Comparison of ENCODE assay signal across 7 mouse cellular contexts in the genomic region with DNA sequence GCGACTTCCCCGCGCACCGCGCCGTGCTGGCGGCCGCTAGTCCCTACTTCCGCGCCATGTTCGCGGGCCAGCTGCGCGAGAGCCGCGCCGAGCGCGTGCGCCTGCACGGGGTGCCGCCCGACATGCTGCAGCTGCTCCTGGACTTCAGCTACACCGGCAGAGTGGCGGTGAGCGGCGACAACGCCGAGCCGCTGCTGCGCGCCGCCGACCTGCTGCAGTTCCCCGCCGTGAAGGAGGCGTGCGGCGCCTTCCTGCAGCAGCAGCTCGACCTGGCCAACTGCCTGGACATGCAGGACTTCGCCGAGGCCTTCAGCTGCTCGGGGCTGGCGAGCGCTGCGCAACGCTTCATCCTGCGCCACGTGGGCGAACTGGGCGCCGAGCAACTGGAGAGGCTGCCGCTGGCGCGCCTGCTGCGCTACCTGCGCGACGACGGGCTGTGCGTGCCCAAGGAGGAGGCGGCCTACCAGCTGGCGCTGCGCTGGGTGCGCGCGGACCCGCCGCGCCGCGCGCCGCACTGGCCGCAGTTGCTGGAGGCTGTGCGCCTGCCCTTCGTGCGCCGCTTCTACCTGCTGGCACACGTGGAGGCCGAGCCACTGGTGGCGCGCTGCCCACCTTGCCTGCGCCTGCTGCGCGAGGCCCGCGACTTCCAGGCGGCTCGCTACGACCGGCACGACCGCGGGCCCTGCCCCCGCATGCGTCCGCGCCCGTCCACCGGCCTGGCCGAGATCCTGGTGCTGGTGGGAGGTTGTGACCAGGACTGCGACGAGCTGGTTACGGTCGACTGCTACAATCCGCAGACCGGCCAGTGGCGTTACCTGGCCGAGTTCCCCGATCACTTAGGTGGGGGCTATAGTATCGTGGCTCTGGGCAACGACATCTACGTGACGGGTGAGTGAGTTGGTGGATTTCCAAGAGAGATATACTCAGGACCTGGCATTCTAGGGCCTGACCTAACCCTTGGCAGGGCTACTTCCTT. TPM values are rescaled to one million over a fixed set of nuclear protein-coding genes. Genes with fewer than 3 reads are reported as not detected.
DNase-seq lines count a peak whose midpoint lies in the region; ATAC-seq lines count a peak whose summit lies in the region.

No protein-coding gene starts in this region.

- peak; percentile 34; the same call in 1 of the 2 replicates for ATAC-seq in cerebellum, adult (ENCODE audit: insufficient number of reproducible peaks, low FRiP score, low TSS enrichment)
- peak; percentile 83 for ATAC-seq in forebrain, embryonic 16.5 days
- ATAC-seq in hindbrain, embryonic 14.5 days (ENCODE audit: low FRiP score) = peak; percentile 77
- ATAC-seq in megakaryocyte progenitor cell, adult 5-6 weeks (replicated peaks; ENCODE audit: poor library complexity) = peak; percentile 9; the same call in 1 of the 2 replicates

- DNase-seq in NIH3T3 (ENCODE audit: low read depth) = peak; percentile 69
- peak; percentile 46 for DNase-seq in hindbrain, embryonic 14.5 days (ENCODE audit: low spot score)
- DNase-seq in left cerebral cortex, postnatal 36 days (ENCODE audit: low spot score in 2 of 2) = peak; percentile 88 to 90
- peak; percentile 38 for DNase-seq in spleen, adult 12 weeks (ENCODE audit: low spot score)

- no peaks in the 10 kb centered on the region for H3K9me3 ChIP-seq in forebrain, embryonic 16.5 days (ENCODE audit: control insufficient read depth, low read length)
- H3K9me3 ChIP-seq in hindbrain, embryonic 14.5 days (ENCODE audit: control insufficient read depth, low read length) = no peaks in the 10 kb centered on the region

- under 1% methylated on average over 110 of the region's 115 CpGs for WGBS in forebrain, embryonic 16.5 days
- under 1% methylated on average over 113 of the region's 115 CpGs for WGBS in hindbrain, embryonic 14.5 days

- H3K27me3 ChIP-seq in forebrain, embryonic 16.5 days (replicated peaks; ENCODE audit: control insufficient read depth, insufficient read depth, low read length) = peaks cover 23% of the 10 kb centered on the region
- peaks cover 37% of the 10 kb centered on the region for H3K27me3 ChIP-seq in hindbrain, embryonic 14.5 days (ENCODE audit: control insufficient read depth, insufficient read depth, low read length)

- H3K4me1 ChIP-seq in forebrain, embryonic 16.5 days (replicated peaks; ENCODE audit: control insufficient read depth, insufficient read depth, low read length) = peaks cover 26% of the 10 kb centered on the region
- peaks cover 29% of the 10 kb centered on the region for H3K4me1 ChIP-seq in hindbrain, embryonic 14.5 days (replicated peaks; ENCODE audit: control insufficient read depth, insufficient read depth, low read length)

- H3K27ac ChIP-seq in forebrain, embryonic 16.5 days (ENCODE audit: low read length) = peak overlapping the region; percentile 68
- H3K27ac ChIP-seq in hindbrain, embryonic 14.5 days = peak overlapping the region; percentile 77

- peak overlapping the region; percentile 90 for H3K4me2 ChIP-seq in forebrain, embryonic 16.5 days (ENCODE audit: low read length)
- H3K4me2 ChIP-seq in hindbrain, embryonic 14.5 days (replicated peaks) = peak overlapping the region; percentile 100

- H3K9ac ChIP-seq in forebrain, embryonic 16.5 days (replicated peaks; ENCODE audit: low read depth, low read length) = peak overlapping the region; percentile 56
- peak overlapping the region; percentile 67 for H3K9ac ChIP-seq in hindbrain, embryonic 14.5 days

- intact Hi-C loops in left cerebral cortex, postnatal 36 days (cut with DNase I) = loop anchor here (2.0 kb wide), 1 partner anchor 77 kb away; no protein-coding TSS in a partner anchor

- no peaks in the 10 kb centered on the region for H3K36me3 ChIP-seq in forebrain, embryonic 16.5 days (ENCODE audit: control insufficient read depth, insufficient read depth)
- H3K36me3 ChIP-seq in hindbrain, embryonic 14.5 days (replicated peaks; ENCODE audit: control insufficient read depth, insufficient read depth) = peaks cover 3% of the 10 kb centered on the region; the same call in 1 of the 2 replicates

- H3K4me3 ChIP-seq in forebrain, embryonic 16.5 days (replicated peaks; ENCODE audit: low read length) = peak overlapping the region; percentile 80
- peak overlapping the region; percentile 65 for H3K4me3 ChIP-seq in hindbrain, embryonic 14.5 days (replicated peaks; ENCODE audit: low read length)

RNA-seq across cellular contexts. Expression of a gene that starts 0.8 kb away (rescaled TPM):
- 2.9 and 3.6 TPM in 2 replicates for polyA plus RNA-seq in forebrain, embryonic 16.5 days (2015; fragmentation: Nextera tagmentation; extraction: Ambion mirVana)
- 2.5 and 3.2 TPM in 2 replicates for polyA plus RNA-seq in hindbrain, embryonic 14.5 days (2014; fragmentation: Nextera tagmentation; extraction: Ambion mirVana)
- total RNA-seq in left cerebral cortex, postnatal 36 days (2021) = 10 to 100 TPM; 14.4 to 18.0 TPM
- 3.4 and 3.6 TPM in 2 replicates for total RNA-seq in megakaryocyte progenitor cell, adult 5-6 weeks (2015)
- total RNA-seq in megakaryocyte progenitor cell, adult 5-6 weeks (2017) = 6.6 and 7.9 TPM in 2 replicates

RNA-seq across cellular contexts. Expression of a gene that starts 13.3 kb away (rescaled TPM):
- 20.5 and 21.8 TPM in 2 replicates for polyA plus RNA-seq in forebrain, embryonic 16.5 days (2015; fragmentation: Nextera tagmentation; extraction: Ambion mirVana)
- 20.6 and 26.4 TPM in 2 replicates for polyA plus RNA-seq in hindbrain, embryonic 14.5 days (2014; fragmentation: Nextera tagmentation; extraction: Ambion mirVana)
- 10 to 100 TPM; 11.3 to 16.5 TPM for total RNA-seq in left cerebral cortex, postnatal 36 days (2021)
- 2.8 and 4.6 TPM in 2 replicates for total RNA-seq in megakaryocyte progenitor cell, adult 5-6 weeks (2015)
- total RNA-seq in megakaryocyte progenitor cell, adult 5-6 weeks (2017) = 1.0 and 2.7 TPM in 2 replicates

RNA-seq across cellular contexts. Expression of a gene that starts 18.1 kb away (rescaled TPM):
- 23.4 and 25.4 TPM in 2 replicates for polyA plus RNA-seq in forebrain, embryonic 16.5 days (2015; fragmentation: Nextera tagmentation; extraction: Ambion mirVana)
- polyA plus RNA-seq in hindbrain, embryonic 14.5 days (2014; fragmentation: Nextera tagmentation; extraction: Ambion mirVana) = 19.1 and 20.7 TPM in 2 replicates
- 10 to 100 TPM; 10.3 to 13.3 TPM for total RNA-seq in left cerebral cortex, postnatal 36 days (2021)
- total RNA-seq in megakaryocyte progenitor cell, adult 5-6 weeks (2015) = 7.4 and 10.3 TPM in 2 replicates
- total RNA-seq in megakaryocyte progenitor cell, adult 5-6 weeks (2017) = 4.8 and 6.6 TPM in 2 replicates

RNA-seq across cellular contexts. Expression of a gene that starts 20.6 kb away (rescaled TPM):
- 32.7 and 42.7 TPM in 2 replicates for polyA plus RNA-seq in forebrain, embryonic 16.5 days (2015; fragmentation: Nextera tagmentation; extraction: Ambion mirVana)
- polyA plus RNA-seq in hindbrain, embryonic 14.5 days (2014; fragmentation: Nextera tagmentation; extraction: Ambion mirVana) = 22.2 and 25.1 TPM in 2 replicates
- total RNA-seq in left cerebral cortex, postnatal 36 days (2021) = 10 to 100 TPM; 15.2 to 21.8 TPM
- 7.2 and 8.0 TPM in 2 replicates for total RNA-seq in megakaryocyte progenitor cell, adult 5-6 weeks (2015)
- total RNA-seq in megakaryocyte progenitor cell, adult 5-6 weeks (2017) = 6.1 and 6.4 TPM in 2 replicates

RNA-seq across cellular contexts. Expression of a gene that starts 29.0 kb away (rescaled TPM):
- polyA plus RNA-seq in forebrain, embryonic 16.5 days (2015; fragmentation: Nextera tagmentation; extraction: Ambion mirVana) = 0.97 and 1.6 TPM in 2 replicates
- polyA plus RNA-seq in hindbrain, embryonic 14.5 days (2014; fragmentation: Nextera tagmentation; extraction: Ambion mirVana) = 0.90 and 1.0 TPM in 2 replicates
- under 1 TPM; 0.64 to 0.75 TPM for total RNA-seq in left cerebral cortex, postnatal 36 days (2021)
- 0.71 and 0.91 TPM in 2 replicates for total RNA-seq in megakaryocyte progenitor cell, adult 5-6 weeks (2015)
- total RNA-seq in megakaryocyte progenitor cell, adult 5-6 weeks (2017) = 1.2 and 3.2 TPM in 2 replicates

Comparison
In these comparisons a context has a peak if more than half of its experiments do, and no peak if none do; other contexts are left out.
1. Peak in every context shown above with its lines: DNase-seq, ATAC-seq, H3K4me3 ChIP-seq and H3K27ac ChIP-seq.
2. DNase-seq: peak in every context shown above with its lines; median percentile 89 in left cerebral cortex, postnatal 36 days; 69 in NIH3T3; 46 in hindbrain, embryonic 14.5 days; 38 in spleen, adult 12 weeks.
3. ATAC-seq: peak in every context shown above with its lines; median percentile 83 in forebrain, embryonic 16.5 days; 77 in hindbrain, embryonic 14.5 days; 34 in cerebellum, adult; 9 in megakaryocyte progenitor cell, adult 5-6 weeks.